Mouse (Mus musculus): ENCODE data around the gene Stx2. TPM values are rescaled to one million over a fixed set of nuclear protein-coding genes. Genes with fewer than 3 reads are reported as not detected.

Stx2 gene
- 10 to 100 TPM; 23.8 to 31.4 TPM for total RNA-seq (2023)

DNA sequence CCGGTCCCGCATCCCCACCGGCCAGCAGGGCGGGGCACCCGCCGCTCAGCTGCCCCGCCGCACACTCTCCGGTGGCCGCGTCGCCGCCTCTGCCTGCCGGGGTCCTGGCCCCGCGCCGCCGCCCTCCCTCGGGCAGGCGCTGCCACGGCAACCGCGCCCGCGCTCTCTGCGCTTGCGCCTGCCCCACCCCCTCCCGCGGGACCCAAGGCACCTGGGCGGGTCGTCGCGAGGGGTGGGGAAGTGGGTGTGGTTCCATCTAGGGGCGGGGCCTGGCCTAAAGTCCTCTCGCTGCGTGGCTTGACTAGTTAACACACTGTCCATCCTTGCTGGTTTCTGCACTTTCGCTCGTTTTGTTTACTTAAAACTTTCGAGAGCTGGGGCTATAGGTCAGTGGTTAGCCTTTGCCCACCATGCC lies at the start of gene Stx2:
Gene Stx2, minus strand, starts transcription at position 163 of the 415 bp plus-strand sequence.

DNA sequence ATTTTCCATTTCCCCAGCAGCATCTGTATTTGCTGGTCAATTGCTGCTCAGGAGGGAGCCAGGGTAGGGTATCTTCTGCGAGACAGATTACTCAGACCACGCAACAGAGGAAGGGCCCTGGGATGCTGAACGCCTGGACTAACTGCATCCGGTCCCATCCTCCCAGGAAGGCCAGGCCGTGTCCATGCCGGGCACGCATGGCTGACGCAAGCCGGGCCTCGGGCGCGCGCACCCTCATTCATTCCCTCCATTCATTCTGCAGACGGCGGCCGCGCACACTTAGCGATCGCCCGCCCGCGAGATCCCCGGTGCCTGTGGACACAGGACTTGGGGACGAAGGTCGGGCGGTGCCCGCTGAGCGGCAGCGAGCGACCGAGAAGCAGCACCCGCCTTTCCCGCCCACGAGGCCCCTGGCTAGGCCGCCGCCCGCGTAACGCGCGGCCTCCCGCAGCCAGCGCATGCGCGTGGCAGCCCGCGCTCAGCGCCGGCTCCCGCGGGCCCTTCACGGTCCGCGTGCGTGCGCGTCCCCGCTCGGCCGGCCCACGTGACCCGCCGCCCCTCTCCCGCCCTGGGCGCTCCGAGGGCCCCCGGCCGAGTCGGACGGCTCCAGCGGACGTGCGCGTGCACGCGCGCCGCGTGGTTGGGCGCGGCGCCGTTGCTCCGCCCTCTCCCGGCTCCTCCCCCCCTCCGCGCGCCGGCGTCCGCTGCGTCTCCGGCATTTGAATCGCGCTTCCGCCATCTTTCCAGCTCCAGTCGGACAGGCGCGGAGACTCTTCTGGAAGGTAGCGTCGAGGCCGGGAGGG lies 11.3 kb upstream of the Stx2 start, which contains the start of gene Ran:
Gene Ran, plus strand, starts transcription at position 573 of the 803 bp plus-strand sequence.

DNA sequence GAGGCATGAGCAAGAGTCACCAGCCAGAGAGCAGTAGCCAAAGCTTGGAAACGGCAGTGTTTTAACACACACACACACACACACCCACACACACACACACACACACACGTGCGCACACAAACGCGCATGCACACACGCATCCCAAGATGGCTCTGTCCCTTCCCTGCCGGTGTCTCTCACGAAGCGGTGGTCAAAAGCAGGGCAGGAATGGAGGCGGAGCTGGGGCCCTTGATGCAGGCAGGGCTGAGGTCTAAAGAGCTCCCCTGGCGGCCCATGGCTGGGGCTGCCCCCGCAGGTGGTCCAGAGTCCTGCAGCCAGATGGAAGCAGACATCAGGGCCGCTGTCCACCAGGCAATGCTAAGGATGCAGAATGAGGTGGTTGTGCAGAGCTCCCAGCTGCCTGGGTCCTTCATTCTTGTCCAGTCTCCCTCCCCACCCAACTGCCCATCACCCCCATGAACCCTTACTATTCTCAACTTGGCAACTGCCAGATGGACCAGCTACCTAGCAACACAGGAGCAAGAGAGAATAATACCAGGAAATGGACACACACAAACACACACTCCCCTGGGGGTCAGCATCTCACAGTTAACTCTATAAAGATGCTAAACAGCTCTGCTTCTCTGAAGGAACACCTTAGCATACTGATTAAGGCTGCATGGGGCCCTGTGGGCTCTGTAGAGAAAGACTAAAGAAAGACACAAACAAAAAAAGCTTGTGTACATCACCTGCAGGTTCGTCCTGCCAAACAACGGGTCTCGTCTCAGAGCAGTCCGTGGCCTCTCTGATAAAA lies 54.9 kb downstream of the Stx2 start, which contains the start of gene Rimbp2:
Gene Rimbp2, minus strand, starts transcription at position 209 of the 793 bp plus-strand sequence.

Other genes starting within 250 kb of the Stx2 start
- not detected for gene Rimbp2, start 55.1 kb downstream of the Stx2 start, total RNA-seq (2023)
- gene Ran, start 11.5 kb upstream of the Stx2 start, total RNA-seq (2023), result 100 to 1,000 TPM; 116 to 145 TPM
- under 1 TPM; 0.17 to 0.39 TPM for gene Adgrd1, start 88.2 kb upstream of the Stx2 start, total RNA-seq (2023)